Mouse (Mus musculus) MEL (cell line): ENCODE results near the gene Pip4k2b.

Source experiments
- CTCF ChIP-seq, 3 experiments: IDR thresholded peaks in 2 of 3; conservative IDR thresholded peaks in 1 of 3; 2 replicates each; pipeline ENCODE4 v1.5.1; 2011 to 2012; ENCODE audit warnings: low read length in 3 of 3, low read depth in 2 of 3, mild to moderate bottlenecking in 2 of 3, improper control_type of control experiment in 1 of 3, inconsistent platforms in 1 of 3, mixed read lengths in 1 of 3, moderate library complexity in 1 of 3; ENCODE audit not compliant: control insufficient read depth in 1 of 3, insufficient read depth in 1 of 3, poor library complexity in 1 of 3, severe bottlenecking in 1 of 3
- ETS1 ChIP-seq: IDR thresholded peaks from 2 replicates; pipeline ENCODE4 v1.6.1; 2012; ENCODE audit warnings: low read depth, mild to moderate bottlenecking, inconsistent platforms, low read length, improper control_type of control experiment, moderate library complexity
- POLR2A ChIP-seq, 2 experiments: IDR thresholded peaks; 2 replicates each; pipeline ENCODE4 v1.6.1; 2011 to 2012; ENCODE audit warnings: low read length in 2 of 2, mild to moderate bottlenecking in 2 of 2, control low read depth in 1 of 2, improper control_type of control experiment in 1 of 2, low read depth in 1 of 2, moderate library complexity in 1 of 2; ENCODE audit not compliant: control insufficient read depth in 1 of 2, insufficient read depth in 1 of 2, poor library complexity in 1 of 2
- TBP ChIP-seq: IDR thresholded peaks from 2 replicates; pipeline ENCODE4 v1.8.0; 2011; ENCODE audit warnings: low read depth, low read length, improper control_type of control experiment
- USF1 ChIP-seq: IDR thresholded peaks from 2 replicates; pipeline ENCODE4 v1.6.1; 2014; ENCODE audit warnings: low read depth, mild to moderate bottlenecking, inconsistent platforms, low read length, improper control_type of control experiment, moderate library complexity

GRCm38 (mm10) chr11:97684063-97684680 is 60.3 kb downstream of the Pip4k2b start:
- no peak for TF ChIP-seq POLR2A (IDR thresholded peaks at IDR 0.05; ENCODE audit: control insufficient read depth in 1 of 2, insufficient read depth in 1 of 2, low read depth in 1 of 2, low read length in 2 of 2, poor library complexity in 1 of 2)
- no peak for TF ChIP-seq USF1
- TF ChIP-seq TBP, result no peak
- TF ChIP-seq ETS1, result no peak
- no peak for TF ChIP-seq CTCF (IDR thresholded peaks at IDR 0.05 in 2 of 3, conservative IDR thresholded peaks at IDR 0.05 in 1 of 3; ENCODE audit: control insufficient read depth in 1 of 3, insufficient read depth in 1 of 3, low read depth in 2 of 3, low read length in 3 of 3, poor library complexity in 1 of 3, severe bottlenecking in 1 of 3)
